Mouse (Mus musculus): ENCODE results near the gene Iqcb1. TPM values are rescaled to one million over a fixed set of nuclear protein-coding genes. Genes with fewer than 3 reads are reported as not detected.
"Not testable (repeated sequence)": the region's sequence is repeated elsewhere in the genome, so short reads cannot be mapped to it uniquely, and the experiment has no call there.

Gene Iqcb1
- total RNA-seq (2021) = 1 to 10 TPM; 5.6 to 6.1 TPM
- long read RNA-seq, experiment 1, partial matches to known transcripts = 2 of 6 reads
- long read RNA-seq, experiment 1, other reads (novel, unspliced or antisense) = 3 of 6 reads
- long read RNA-seq, experiment 2, partial matches to known transcripts = 0 of 5 reads
- long read RNA-seq, experiment 2, other reads (novel, unspliced or antisense) = 4 of 5 reads

GRCm38 (mm10) chr16:36828054-36828786 lies at the start of gene Iqcb1:
Gene Iqcb1, plus strand, starts transcription at chr16:36828385.
- peak; percentile 79 for DNase-seq
- intact Hi-C loops (cut with DNase I; ENCODE audit: low total_unique reads) = no loop called here

DNA sequence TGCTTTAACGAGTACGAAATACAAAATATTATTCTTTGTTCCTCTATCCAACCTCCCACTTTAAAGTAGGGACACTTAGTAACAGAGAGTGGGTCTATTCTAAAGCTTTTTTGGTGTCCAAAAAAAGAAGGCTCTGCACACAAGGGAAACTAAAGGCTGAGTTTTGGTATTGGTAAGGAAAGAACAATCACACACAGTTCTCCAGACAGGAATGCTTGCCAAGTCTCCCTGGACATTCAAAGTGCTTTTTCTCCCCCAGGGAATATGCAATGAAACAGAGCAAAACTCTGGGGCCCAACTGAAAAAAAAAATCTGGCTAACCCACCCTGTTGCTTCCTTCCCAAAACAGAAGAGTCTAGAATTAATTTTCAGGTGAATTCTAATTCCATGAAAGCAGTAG lies 44.0 kb upstream of the Iqcb1 start:
- intact Hi-C loops (cut with DNase I; ENCODE audit: low total_unique reads) = no loop called here

DNA sequence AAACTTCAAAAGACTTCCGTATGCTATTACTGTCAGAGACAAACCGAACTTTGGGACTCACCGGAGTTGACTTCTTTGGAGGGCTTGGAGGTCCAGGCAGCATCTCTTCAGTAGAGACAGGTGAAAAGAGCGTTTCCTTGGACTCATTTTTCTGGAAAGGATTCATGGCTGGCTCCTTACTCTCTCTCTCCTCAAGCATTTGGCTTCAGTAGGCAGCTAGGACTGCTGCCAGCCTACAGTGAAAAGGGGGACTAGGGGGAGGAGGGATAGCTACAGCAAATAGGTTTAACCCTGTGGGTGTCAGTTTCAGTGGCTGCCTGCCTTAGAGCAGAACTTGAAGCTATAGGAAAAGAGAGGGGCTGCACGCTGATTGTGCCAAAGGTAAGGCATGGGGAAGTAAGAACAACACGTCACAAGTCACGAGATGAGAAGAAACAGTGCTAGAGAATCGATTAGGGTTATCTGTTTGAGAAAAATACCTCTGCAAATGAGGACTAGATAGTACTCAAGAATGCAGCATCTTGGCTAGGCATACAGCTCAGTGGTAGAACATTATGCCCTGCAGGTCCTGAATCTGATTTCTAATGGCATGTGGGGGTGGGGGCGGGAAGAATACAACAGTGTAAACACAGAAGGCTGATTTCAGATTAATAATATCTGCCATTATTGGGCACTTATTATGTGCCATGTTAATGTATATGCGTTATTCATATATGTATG lies 43.4 kb upstream of the Iqcb1 start, which contains the start of gene Slc15a2:
Gene Slc15a2 (minus strand): TSS at position 369 of the 720 bp plus-strand sequence.
- DNase-seq = peak; percentile 6
- intact Hi-C loops (cut with DNase I; ENCODE audit: low total_unique reads) = no loop called here

More for the DNA sequence above, 44.0 kb upstream of the Iqcb1 start:
- DNase-seq = no peak

- intact Hi-C loops (cut with DNase I; ENCODE audit: low total_unique reads) = no loop called here
- no peak for DNase-seq
Measured at GRCm38 (mm10) chr16:36786466-36786865, 41.7 kb upstream of the Iqcb1 start.

DNA sequence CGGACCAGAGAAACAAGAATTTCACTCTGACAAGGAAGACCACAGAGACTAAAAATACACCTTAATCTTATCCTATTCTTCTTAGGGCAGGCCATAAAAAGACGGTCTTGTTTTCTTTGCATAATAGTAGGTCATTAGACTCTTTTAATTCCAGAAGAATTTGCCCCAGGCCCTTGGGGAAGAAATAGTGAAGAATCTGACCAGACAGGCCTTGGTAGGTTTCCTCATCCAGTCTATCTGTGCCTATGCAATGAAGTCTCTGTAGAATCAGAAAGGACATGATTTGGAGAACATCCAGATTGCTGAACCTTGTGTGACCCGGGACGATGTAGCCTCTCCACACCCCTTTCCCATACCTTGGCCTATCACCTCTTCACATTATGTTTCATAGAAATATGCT lies 38.0 kb upstream of the Iqcb1 start:
- DNase-seq = no peak

DNA sequence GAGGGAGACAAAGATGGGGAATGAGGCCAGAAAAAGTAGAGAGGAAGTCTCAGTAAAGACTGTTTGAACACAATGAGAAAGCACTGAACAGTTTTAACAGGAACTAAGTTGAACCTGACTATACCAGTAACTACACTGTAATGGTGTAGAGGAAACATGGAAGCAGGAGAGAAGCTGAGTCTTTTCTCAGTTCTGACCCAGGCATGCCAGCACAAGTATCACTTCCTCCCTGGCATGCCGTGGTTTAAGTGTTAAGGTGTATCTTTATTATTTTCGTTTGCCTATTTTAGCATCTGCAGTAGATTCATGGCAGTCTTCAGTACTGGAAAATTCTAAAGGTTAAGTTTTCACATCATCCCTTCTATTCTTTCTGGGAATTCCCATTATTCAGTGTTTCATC lies 33.2 kb upstream of the Iqcb1 start:
- no peak for DNase-seq
- intact Hi-C loops (cut with DNase I; ENCODE audit: low total_unique reads) = loop anchor here (5.0 kb wide), 1 partner anchor 202 kb away; no protein-coding TSS in a partner anchor

More for the DNA sequence above, 38.0 kb upstream of the Iqcb1 start:
- intact Hi-C loops (cut with DNase I; ENCODE audit: low total_unique reads) = no loop called here

DNA sequence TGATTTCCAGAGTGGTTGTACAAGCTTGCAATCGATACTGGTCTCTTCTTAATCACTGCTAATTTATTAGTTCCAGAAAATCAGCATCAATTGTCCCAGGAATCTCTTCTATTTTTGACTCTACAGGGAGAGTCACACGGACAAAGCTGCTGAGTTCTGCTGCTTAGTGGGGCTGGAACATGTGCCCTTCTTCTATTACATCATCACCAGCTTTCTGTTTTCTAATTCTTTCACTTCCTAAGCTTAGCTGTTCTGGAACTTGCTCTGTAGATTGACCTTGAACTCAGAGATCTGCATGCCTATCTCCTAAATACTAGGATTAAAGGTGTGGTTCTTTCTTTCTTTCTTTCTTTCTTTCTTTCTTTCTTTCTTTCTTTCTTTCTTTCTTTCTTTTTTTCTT lies 29.9 kb upstream of the Iqcb1 start:
- intact Hi-C loops (cut with DNase I; ENCODE audit: low total_unique reads) = loop anchor here (5.0 kb wide), 1 partner anchor 199 kb away; no protein-coding TSS in a partner anchor
- DNase-seq = no peak

- intact Hi-C loops (cut with DNase I; ENCODE audit: low total_unique reads) = no loop called here
Measured at GRCm38 (mm10) chr16:36802361-36802760, 25.8 kb upstream of the Iqcb1 start.

DNA sequence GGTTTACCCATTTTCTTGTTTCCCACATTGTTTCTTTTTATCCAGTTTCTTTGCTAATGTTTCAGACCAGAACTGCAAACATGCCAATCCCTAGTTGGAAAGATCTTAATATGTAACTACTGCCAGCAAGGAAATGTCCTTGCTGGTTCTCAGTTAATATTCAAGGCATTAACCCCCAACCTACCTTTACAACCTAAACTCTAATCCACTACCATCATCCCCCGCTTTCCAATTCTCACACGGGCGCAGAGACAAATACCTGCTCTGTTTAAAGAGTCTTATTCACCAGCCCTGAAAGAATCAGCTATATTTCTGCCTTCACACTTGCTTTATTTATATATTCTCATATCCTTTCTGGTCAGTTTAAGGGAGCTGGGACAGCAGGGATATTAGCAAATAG lies 19.6 kb upstream of the Iqcb1 start:
- no peak for DNase-seq
- intact Hi-C loops (cut with DNase I; ENCODE audit: low total_unique reads) = no loop called here

More at GRCm38 (mm10) chr16:36802361-36802760, 25.8 kb upstream of the Iqcb1 start:
- DNase-seq = no peak

DNA sequence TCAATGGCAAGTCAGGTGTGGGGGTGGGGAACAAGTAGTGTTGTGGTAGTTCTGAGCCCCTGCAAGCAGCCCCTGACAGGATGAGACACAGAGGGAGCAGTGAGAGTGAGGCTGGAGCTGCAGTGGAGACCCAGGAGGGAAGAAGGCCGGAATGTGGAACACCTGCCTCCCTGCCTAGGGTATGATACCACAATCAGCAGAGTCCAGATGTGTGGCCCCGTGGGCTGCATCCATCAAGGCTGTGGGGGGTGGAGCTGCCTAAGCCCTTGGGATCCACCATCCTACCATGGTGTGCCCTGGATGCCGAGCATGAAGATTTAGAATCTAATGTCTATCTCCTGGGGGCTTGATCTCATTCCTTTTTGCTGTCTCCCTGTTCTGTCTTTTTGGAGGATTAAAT lies 14.5 kb upstream of the Iqcb1 start:
- intact Hi-C loops (cut with DNase I; ENCODE audit: low total_unique reads) = no loop called here
- no peak for DNase-seq

- DNase-seq = no peak
- intact Hi-C loops (cut with DNase I; ENCODE audit: low total_unique reads) = no loop called here
Measured at GRCm38 (mm10) chr16:36816916-36817315, 11.3 kb upstream of the Iqcb1 start.

DNA sequence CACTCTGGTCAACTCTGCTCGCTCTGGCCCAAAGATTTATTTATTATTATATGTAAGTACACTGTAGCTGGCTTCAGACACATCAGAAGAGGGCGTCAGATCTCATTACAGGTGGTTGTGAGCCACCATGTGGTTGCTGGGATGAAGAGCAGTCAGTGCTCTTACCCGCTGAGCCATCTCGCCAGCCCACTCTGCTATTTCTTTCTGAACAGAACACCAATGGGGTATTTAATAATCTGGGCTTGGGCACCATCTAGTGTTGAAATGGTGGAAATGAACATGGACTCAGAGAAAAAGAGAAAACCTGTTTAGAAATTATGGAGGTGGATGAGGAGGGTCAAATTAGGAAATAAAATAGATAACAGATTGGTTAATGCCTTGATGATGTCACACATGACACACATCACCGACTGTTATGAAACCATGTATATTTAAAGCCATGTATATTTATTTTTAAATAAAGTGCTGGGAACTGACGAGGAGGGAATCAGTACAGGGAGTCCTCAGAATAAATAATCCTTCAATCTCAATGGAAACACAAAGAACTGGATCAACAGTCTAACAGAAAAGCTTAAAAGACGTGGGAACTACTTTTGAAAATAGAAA lies 10.8 kb upstream of the Iqcb1 start:
- DNase-seq = peak; percentile 62
- intact Hi-C loops (cut with DNase I; ENCODE audit: low total_unique reads) = no loop called here

- intact Hi-C loops (cut with DNase I; ENCODE audit: low total_unique reads) = loop anchor here (5.0 kb wide), 1 partner anchor 348 kb away; no protein-coding TSS in a partner anchor
- no peak for DNase-seq
Measured at GRCm38 (mm10) chr16:36820016-36820415, 8.2 kb upstream of the Iqcb1 start.

GRCm38 (mm10) chr16:36820747-36821146 lies 7.4 kb upstream of the Iqcb1 start:
- no peak for DNase-seq
- intact Hi-C loops (cut with DNase I; ENCODE audit: low total_unique reads) = loop anchor here (5.0 kb wide), 1 partner anchor 348 kb away; no protein-coding TSS in a partner anchor

- no peak for DNase-seq
- intact Hi-C loops (cut with DNase I; ENCODE audit: low total_unique reads) = loop anchor here (5.0 kb wide), 1 partner anchor 349 kb away; no protein-coding TSS in a partner anchor
Measured at GRCm38 (mm10) chr16:36821474-36821873, 6.7 kb upstream of the Iqcb1 start.

GRCm38 (mm10) chr16:36827611-36828053 lies 553 bp upstream of the Iqcb1 start:
- intact Hi-C loops (cut with DNase I; ENCODE audit: low total_unique reads) = no loop called here
- DNase-seq = no peak

DNA sequence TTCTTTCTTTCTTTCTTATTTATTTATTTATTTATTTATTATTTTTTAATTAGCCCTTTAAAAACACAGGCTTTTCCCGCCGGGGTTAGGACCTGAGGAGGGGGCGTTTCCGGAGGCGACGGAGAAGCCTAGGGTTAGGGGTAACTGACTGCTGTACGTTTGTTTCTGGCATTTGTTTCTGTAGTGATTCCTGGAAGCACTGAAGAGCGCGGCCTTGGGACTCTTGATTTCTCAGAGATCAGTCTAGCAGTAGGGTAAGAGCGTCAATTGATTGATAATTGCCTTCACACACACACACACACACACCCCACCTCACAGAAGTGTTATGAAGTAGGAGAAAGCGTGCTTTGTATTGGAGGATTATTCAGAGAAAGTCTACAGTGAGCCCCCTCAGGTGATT lies 635 bp downstream of the Iqcb1 start:
- intact Hi-C loops (cut with DNase I; ENCODE audit: low total_unique reads) = no loop called here
- no peak for DNase-seq

- intact Hi-C loops (cut with DNase I; ENCODE audit: low total_unique reads); DNase-seq: not testable (repeated sequence)
Measured at GRCm38 (mm10) chr16:36846894-36847293, 18.7 kb downstream of the Iqcb1 start.

DNA sequence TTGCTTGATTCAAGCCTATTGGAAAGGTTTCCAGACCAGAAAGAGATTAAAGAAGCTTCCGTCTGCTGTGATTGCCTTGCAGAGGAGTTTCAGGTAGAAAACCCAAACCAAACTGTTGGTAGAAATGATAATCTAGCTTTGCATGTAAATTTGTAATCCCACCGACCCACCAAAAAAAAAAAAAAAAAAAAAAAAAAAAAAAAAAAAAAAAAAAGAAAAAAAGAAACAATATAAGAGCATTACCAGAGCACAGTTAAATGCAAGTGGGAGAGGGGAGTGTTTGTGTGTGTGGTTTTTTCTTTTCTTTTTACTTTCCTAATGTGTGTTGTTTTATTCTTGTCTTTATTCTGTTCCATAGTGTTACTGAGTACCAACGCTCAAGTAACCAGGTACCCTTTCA lies 23.0 kb downstream of the Iqcb1 start:
- intact Hi-C loops (cut with DNase I; ENCODE audit: low total_unique reads) = no loop called here
- DNase-seq = no peak

- DNase-seq = no peak
- intact Hi-C loops (cut with DNase I; ENCODE audit: low total_unique reads) = no loop called here
Measured at GRCm38 (mm10) chr16:36863585-36863984, 35.4 kb downstream of the Iqcb1 start.

All from gastrocnemius, postnatal 14 days (tissue).